Mouse (Mus musculus): ENCODE data around the gene Gm38394. TPM values are rescaled to one million over a fixed set of nuclear protein-coding genes. Genes with fewer than 3 reads are reported as not detected.
A peak's percentile ranks its signal among the peaks of the same experiment; 100 is the strongest.
"Not testable (repeated sequence)": the region's sequence is repeated elsewhere in the genome, so short reads cannot be mapped to it uniquely, and the experiment has no call there.

Gm38394 gene
- 1.4 and 1.6 TPM in 2 replicates for polyA plus RNA-seq (2012; rRNA removed)

- 2% methylated on average over 26 of the region's 26 CpGs for WGBS
- DNase-seq (ENCODE audit: low read depth in 1 of 2, low spot score in 2 of 2) = peak; percentile 88 to 93
- Histone ChIP-seq H3K36me3 (ENCODE audit: control insufficient read depth, insufficient read depth, low read length) (peaks cover 11% of the 10 kb centered on the region), H3K4me3 (ENCODE audit: extremely low read depth, insufficient read depth, insufficient read length) (peak within 1 kb of the TSS; percentile 96), H3K4me1 (ENCODE audit: control insufficient read depth, insufficient read depth, insufficient read length) (peaks cover 6% of the 10 kb centered on the region; the same call in 1 of the 2 replicates), H3K27ac (ENCODE audit: insufficient read depth, low read length) (peak within 1 kb of the TSS; percentile 90), H3K27me3 (ENCODE audit: control insufficient read depth, insufficient read depth, low read length) (no peaks in the 10 kb centered on the region)
- TF ChIP-seq CTCF (IDR thresholded peaks at IDR 0.05; ENCODE audit: extremely low read depth, insufficient read depth, insufficient read length, insufficient replicate concordance) = no peak
- TF ChIP-seq POLR2A (IDR thresholded peaks at IDR 0.05; ENCODE audit: low read depth, low read length) = peak; percentile 45
Observed at GRCm38 (mm10) chr1:133661203-133661933, at the start of gene Gm38394. Gene Gm38394, minus strand, starts transcription at chr1:133661318.

- no peak overlapping the region for H3K27ac ChIP-seq (ENCODE audit: insufficient read depth, low read length)
- no peaks in the 10 kb centered on the region; the same call in 1 of the 2 replicates for H3K4me1 ChIP-seq (ENCODE audit: control insufficient read depth, insufficient read depth, insufficient read length)
- DNase-seq (ENCODE audit: low read depth in 1 of 2, low spot score in 2 of 2) = no peak
- TF ChIP-seq CTCF (IDR thresholded peaks at IDR 0.05; ENCODE audit: extremely low read depth, insufficient read depth, insufficient read length, insufficient replicate concordance) (no peak), POLR2A (IDR thresholded peaks at IDR 0.05; ENCODE audit: low read depth, low read length) (no peak)
- no peaks in the 10 kb centered on the region for H3K36me3 ChIP-seq (ENCODE audit: control insufficient read depth, insufficient read depth, low read length)
- WGBS = 63% methylated on average over 6 of the region's 6 CpGs
- H3K4me3 ChIP-seq (ENCODE audit: extremely low read depth, insufficient read depth, insufficient read length) = no peak overlapping the region
- no peaks in the 10 kb centered on the region for H3K27me3 ChIP-seq (ENCODE audit: control insufficient read depth, insufficient read depth, low read length)
Observed at GRCm38 (mm10) chr1:133710895-133711294, 49.8 kb upstream of the Gm38394 start.

DNA sequence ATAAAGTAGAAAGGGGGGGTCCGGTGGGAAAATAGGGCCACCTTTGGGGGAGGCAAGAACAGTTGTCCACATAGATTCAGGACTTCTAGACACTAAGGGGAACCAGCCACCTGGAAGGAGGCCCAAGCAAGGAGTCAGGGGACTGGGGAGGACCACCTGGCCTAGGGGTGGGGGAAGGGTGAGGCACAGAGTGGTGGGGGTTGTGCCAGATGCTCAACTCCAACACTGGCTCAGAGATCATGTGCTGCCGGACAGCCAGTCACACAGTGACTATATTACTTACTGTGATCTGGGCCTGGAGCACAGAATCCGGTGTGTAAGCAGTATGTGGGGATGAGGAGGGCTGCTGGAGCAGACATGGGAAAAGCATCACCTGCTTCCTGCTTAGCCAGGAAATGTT lies 48.2 kb upstream of the Gm38394 start:
- 86% methylated on average over 3 of the region's 3 CpGs for WGBS
- no peak overlapping the region for H3K4me3 ChIP-seq (ENCODE audit: extremely low read depth, insufficient read depth, insufficient read length)
- no peaks in the 10 kb centered on the region for H3K36me3 ChIP-seq (ENCODE audit: control insufficient read depth, insufficient read depth, low read length)
- no peak overlapping the region for H3K27ac ChIP-seq (ENCODE audit: insufficient read depth, low read length)
- no peak for TF ChIP-seq CTCF (IDR thresholded peaks at IDR 0.05; ENCODE audit: extremely low read depth, insufficient read depth, insufficient read length, insufficient replicate concordance)
- no peak for TF ChIP-seq POLR2A (IDR thresholded peaks at IDR 0.05; ENCODE audit: low read depth, low read length)
- no peaks in the 10 kb centered on the region for H3K27me3 ChIP-seq (ENCODE audit: control insufficient read depth, insufficient read depth, low read length)
- DNase-seq (ENCODE audit: low read depth in 1 of 2, low spot score in 2 of 2) = no peak
- H3K4me1 ChIP-seq (ENCODE audit: control insufficient read depth, insufficient read depth, insufficient read length) = no peaks in the 10 kb centered on the region; the same call in 1 of the 2 replicates

DNA sequence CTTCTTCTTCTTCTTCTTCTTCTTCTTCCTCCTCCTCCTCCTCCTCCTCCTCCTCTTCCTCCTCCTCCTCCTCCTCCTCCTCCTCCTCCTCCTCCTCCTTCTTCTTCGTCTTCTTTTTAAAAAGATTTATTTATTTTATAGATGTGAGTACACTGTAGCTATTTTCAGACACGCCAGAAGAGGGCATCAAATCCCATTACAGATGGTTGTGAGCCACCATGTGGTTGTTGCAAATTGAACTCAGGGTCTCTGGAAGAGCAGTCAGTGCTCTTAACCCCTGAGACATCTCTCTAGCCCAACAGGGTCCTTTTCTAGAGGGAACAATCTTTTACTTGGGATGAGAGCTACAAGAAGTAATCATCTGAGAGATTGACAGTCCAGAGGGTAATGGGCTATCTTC lies 40.7 kb upstream of the Gm38394 start:
- 0 out of 2 replicates have a peak, but pooled peaks have one; percentile 25 for TF ChIP-seq CTCF (IDR thresholded peaks at IDR 0.05; ENCODE audit: extremely low read depth, insufficient read depth, insufficient read length, insufficient replicate concordance)
- WGBS = 37% methylated on average over 1 of the region's 2 CpGs
- H3K4me3 ChIP-seq (ENCODE audit: extremely low read depth, insufficient read depth, insufficient read length); H3K36me3 ChIP-seq (ENCODE audit: control insufficient read depth, insufficient read depth, low read length); H3K4me1 ChIP-seq (ENCODE audit: control insufficient read depth, insufficient read depth, insufficient read length); H3K27me3 ChIP-seq (ENCODE audit: control insufficient read depth, insufficient read depth, low read length); H3K27ac ChIP-seq (ENCODE audit: insufficient read depth, low read length): not testable (repeated sequence)
- DNase-seq (ENCODE audit: low read depth in 1 of 2, low spot score in 2 of 2) = peak in 1 of 2 experiments; percentile 40

- WGBS = 67% methylated on average over 12 of the region's 12 CpGs
- Histone ChIP-seq H3K4me1 (ENCODE audit: control insufficient read depth, insufficient read depth, insufficient read length) (peaks cover 34% of the 10 kb centered on the region; the same call in 1 of the 2 replicates), H3K27ac (ENCODE audit: insufficient read depth, low read length) (peak overlapping the region; percentile 82), H3K27me3 (ENCODE audit: control insufficient read depth, insufficient read depth, low read length) (no peaks in the 10 kb centered on the region), H3K4me3 (ENCODE audit: extremely low read depth, insufficient read depth, insufficient read length) (no peak overlapping the region), H3K36me3 (ENCODE audit: control insufficient read depth, insufficient read depth, low read length) (no peaks in the 10 kb centered on the region)
- peak in 1 of 2 experiments; percentile 20 for DNase-seq (ENCODE audit: low read depth in 1 of 2, low spot score in 2 of 2)
- TF ChIP-seq POLR2A (IDR thresholded peaks at IDR 0.05; ENCODE audit: low read depth, low read length) (no peak), CTCF (IDR thresholded peaks at IDR 0.05; ENCODE audit: extremely low read depth, insufficient read depth, insufficient read length, insufficient replicate concordance) (no peak)
Observed at GRCm38 (mm10) chr1:133697935-133698620, 37.0 kb upstream of the Gm38394 start.

DNA sequence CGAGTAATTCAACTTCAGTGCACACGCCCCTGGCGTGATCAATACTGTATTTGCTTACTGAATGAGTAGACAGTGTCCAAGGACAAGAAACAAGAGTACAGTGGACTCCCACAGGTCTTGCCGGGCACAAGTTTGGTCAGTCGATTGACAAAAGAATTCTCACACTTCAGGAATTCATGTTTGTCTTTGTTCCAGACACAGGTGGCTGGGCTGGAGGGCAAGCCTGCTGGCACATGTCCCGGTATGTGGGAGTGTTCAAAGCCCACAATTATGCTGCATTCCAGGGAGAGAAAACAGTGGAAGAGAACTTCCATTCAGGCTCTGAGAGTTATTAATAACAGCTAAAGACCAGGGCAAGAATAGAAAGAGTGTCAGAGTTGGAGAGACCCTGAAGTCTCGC lies 34.8 kb upstream of the Gm38394 start:
- peaks cover 46% of the 10 kb centered on the region; the same call in 1 of the 2 replicates for H3K4me1 ChIP-seq (ENCODE audit: control insufficient read depth, insufficient read depth, insufficient read length)
- H3K27me3 ChIP-seq (ENCODE audit: control insufficient read depth, insufficient read depth, low read length) = no peaks in the 10 kb centered on the region
- no peak for DNase-seq (ENCODE audit: low read depth in 1 of 2, low spot score in 2 of 2)
- peak overlapping the region; percentile 59; the same call in 1 of the 2 replicates for H3K27ac ChIP-seq (ENCODE audit: insufficient read depth, low read length)
- TF ChIP-seq POLR2A (IDR thresholded peaks at IDR 0.05; ENCODE audit: low read depth, low read length) (no peak), CTCF (IDR thresholded peaks at IDR 0.05; ENCODE audit: extremely low read depth, insufficient read depth, insufficient read length, insufficient replicate concordance) (no peak)
- 62% methylated on average over 7 of the region's 7 CpGs for WGBS
- no peak overlapping the region for H3K4me3 ChIP-seq (ENCODE audit: extremely low read depth, insufficient read depth, insufficient read length)
- H3K36me3 ChIP-seq (ENCODE audit: control insufficient read depth, insufficient read depth, low read length) = no peaks in the 10 kb centered on the region
